Mouse (Mus musculus): ENCODE results near the gene Frat2.

- TF ChIP-seq EP300 (IDR thresholded peaks at IDR 0.05; ENCODE audit: low read depth) (peak; percentile 82), CTCF (IDR thresholded peaks at IDR 0.05; ENCODE audit: low read depth) (no peak)
These were observed 12.1 kb downstream of the Frat2 start for GRCm38 (mm10) chr19:41835816-41836215.
